ENCODE assay signal across 26 mouse cellular contexts in the genomic region with DNA sequence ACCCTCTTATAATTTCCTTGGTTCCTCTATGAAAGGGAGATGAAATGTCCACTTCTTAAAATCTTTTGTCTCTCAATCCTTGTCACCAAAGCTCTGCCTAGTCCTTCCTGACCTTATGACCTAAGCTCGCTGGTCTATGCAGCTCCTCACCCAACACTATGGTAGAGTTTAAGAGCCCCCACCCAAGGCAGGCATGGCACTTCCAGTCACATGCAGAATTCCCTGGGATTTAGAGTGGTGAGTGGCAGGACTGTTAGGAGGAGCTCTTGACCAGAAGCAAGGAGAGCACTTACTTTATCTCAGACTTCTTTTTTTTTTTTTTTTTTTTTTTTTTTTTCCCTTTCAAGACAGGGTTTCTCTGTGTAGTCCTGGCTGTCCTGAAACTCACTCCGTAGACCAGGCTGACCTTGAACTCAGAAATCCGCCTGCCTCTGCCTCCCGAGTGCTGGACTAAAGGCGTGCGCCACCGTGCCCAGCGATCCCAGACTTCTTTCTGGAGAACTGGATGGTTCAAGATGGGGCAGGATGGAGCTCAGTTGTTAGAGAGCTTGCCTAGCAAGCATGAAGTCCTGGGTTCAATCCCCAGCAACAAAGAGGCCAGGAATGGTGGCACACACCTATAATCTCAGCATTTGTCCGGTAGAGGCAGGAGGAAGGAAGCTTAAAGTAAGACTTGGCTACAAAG. TPM values are rescaled to one million over a fixed set of nuclear protein-coding genes. Genes with fewer than 3 reads are reported as not detected.
DNase-seq lines count a peak whose midpoint lies in the region; ATAC-seq and TF ChIP-seq lines count a peak whose summit lies in the region.
"Had no signal": no experiment of that assay in that cellular context is flagged by ENCODE, and none has a peak within 500 bp of the region (broad histone marks: within the 10 kb centered on the region; RNA-seq: fewer than 3 reads in every experiment).

No protein-coding gene starts in this region.

- no peak overlapping the region for H3K9ac ChIP-seq in lung, embryonic 15.5 days
- H3K9ac ChIP-seq: forebrain, embryonic 13.5 days; heart, embryonic 12.5 days; heart, embryonic 15.5 days; hindbrain, embryonic 13.5 days had no signal

- TF ChIP-seq POLR2A in testis, adult 2 months (IDR thresholded peaks at IDR 0.05; ENCODE audit: control insufficient read depth, low read depth, low read length): no peak

- H3K27me3 ChIP-seq in lung, embryonic 15.5 days: no peaks in the 10 kb centered on the region
- H3K27me3 ChIP-seq in testis, adult 2 months (ENCODE audit: control insufficient read depth, insufficient read depth, low read length): no peaks in the 10 kb centered on the region

- WGBS in lung, embryonic 15.5 days: 82% methylated on average over 9 of the region's 9 CpGs

- H3K36me3 ChIP-seq in lung, embryonic 15.5 days: no peaks in the 10 kb centered on the region
- no peaks in the 10 kb centered on the region for H3K36me3 ChIP-seq in testis, adult 2 months (ENCODE audit: control insufficient read depth, insufficient read depth, low read length)
- H3K36me3 ChIP-seq: forebrain, embryonic 10.5 days; heart, embryonic 12.5 days; heart, embryonic 15.5 days; hindbrain, embryonic 10.5 days; hindbrain, embryonic 13.5 days had no signal

- no peaks in the 10 kb centered on the region for H3K9me3 ChIP-seq in lung, embryonic 15.5 days
- H3K9me3 ChIP-seq: forebrain, embryonic 10.5 days; forebrain, embryonic 13.5 days; heart, embryonic 12.5 days; heart, embryonic 15.5 days; hindbrain, embryonic 10.5 days; hindbrain, embryonic 13.5 days had no signal

- peaks cover 37% of the 10 kb centered on the region for H3K4me1 ChIP-seq in lung, embryonic 15.5 days
- peaks cover 6% of the 10 kb centered on the region for H3K4me1 ChIP-seq in testis, adult 2 months (ENCODE audit: control insufficient read depth, insufficient read depth, low read length)

- no peak for DNase-seq in lung, postnatal 4 days
- no peak for DNase-seq in testis, postnatal 10 days (ENCODE audit: low spot score)
- peak; percentile 80 for DNase-seq in ZHBTc4 (ENCODE audit: low read depth, low spot score)
- DNase-seq in heart, adult 11 months: no peak
- DNase-seq in heart, adult 9 months (ENCODE audit: low spot score in 2 of 2): no peak
- DNase-seq: adrenal gland, adult 8-10 months; adrenal gland, postnatal 25 days; B cell, adult 2 months; cerebellum, adult 18-20 months; cerebellum, adult 9-10 months; cerebellum, postnatal 14 days; gastrocnemius, postnatal 10 days; gastrocnemius, postnatal 36 days; heart, postnatal 10 days; heart, postnatal 36 days had no signal

- ATAC-seq in lung, embryonic 15.5 days (ENCODE audit: borderline replicate concordance, extremely low read depth, low FRiP score, low TSS enrichment): no peak
- ATAC-seq: forebrain, embryonic 13.5 days; forebrain, embryonic 16.5 days; hindbrain, postnatal 0 days; inflammation-experienced regulatory T-cells, adult 6 months had no signal

- peak overlapping the region; percentile 57; the same call in 1 of the 2 replicates for H3K27ac ChIP-seq in lung, embryonic 15.5 days
- H3K27ac ChIP-seq in testis, adult 2 months (ENCODE audit: control insufficient read depth, insufficient read depth, low read depth, low read length): no peak overlapping the region
- H3K27ac ChIP-seq: forebrain, embryonic 10.5 days; forebrain, embryonic 13.5 days; heart, embryonic 15.5 days; hindbrain, embryonic 10.5 days; hindbrain, embryonic 13.5 days; hindbrain, postnatal 0 days had no signal

- H3K4me2 ChIP-seq in lung, embryonic 15.5 days: no peak overlapping the region
- H3K4me2 ChIP-seq: forebrain, embryonic 13.5 days; heart, embryonic 12.5 days; heart, embryonic 15.5 days; hindbrain, embryonic 13.5 days had no signal

- H3K4me3 ChIP-seq in lung, embryonic 15.5 days: no peak overlapping the region
- peak overlapping the region; percentile 41 for H3K4me3 ChIP-seq in testis, adult 2 months (ENCODE audit: control insufficient read depth, low read depth, low read length)
- H3K4me3 ChIP-seq: forebrain, embryonic 10.5 days; forebrain, embryonic 13.5 days; heart, embryonic 12.5 days; heart, embryonic 15.5 days; hindbrain, embryonic 10.5 days; hindbrain, embryonic 13.5 days had no signal

- TF ChIP-seq CTCF in testis, adult 2 months (IDR thresholded peaks at IDR 0.05; ENCODE audit: control insufficient read depth, insufficient read depth, insufficient replicate concordance, low read depth, low read length): no peak

RNA-seq across cellular contexts. Expression of gene Nectin1, which starts 7.6 kb away (rescaled TPM):
- polyA plus RNA-seq in lung, embryonic 15.5 days (2015; fragmentation: Nextera tagmentation; extraction: Ambion mirVana): 5.2 and 5.5 TPM in 2 replicates
- 2.2 and 2.8 TPM in 2 replicates for polyA plus RNA-seq in testis, adult 2 months (2012; rRNA removed)
